Mouse (Mus musculus) ES-E14 (cell line): ENCODE measurements at regions not wholly inside any gene's neighbourhood (a gene's known extent, or its start where the extent isn't known, plus 50 kb on each side); places are given as distances from the start of the nearest gene placed in this dataset.

Experiments used
- DNase-seq: peaks from one replicate; pipeline ENCODE4 v3.0.0-alpha.2; 2013; ENCODE audit warnings: low read depth, low spot score
- H3K27ac ChIP-seq: 2 replicates; pipeline ENCODE4 v1.5.1; 2012; ENCODE audit warnings: low read depth, mild to moderate bottlenecking, low read length, moderate library complexity, mixed read lengths; ENCODE audit not compliant: poor library complexity, insufficient read depth, severe bottlenecking
- H3K36me3 ChIP-seq: 2 replicates; pipeline ENCODE4 v1.6.1; 2012; ENCODE audit warnings: mild to moderate bottlenecking, low read length, moderate library complexity, mixed read lengths; ENCODE audit not compliant: control insufficient read depth, poor library complexity, insufficient read depth, severe bottlenecking
- H3K4me1 ChIP-seq, 2 experiments: fragments of 150-350 bp in 1 of 2; sonication (generic) in 1 of 2; 2 replicates each; pipeline ENCODE4 v1.6.1; 2012; ENCODE audit warnings: low read length in 2 of 2, mild to moderate bottlenecking in 1 of 2, mixed read lengths in 1 of 2; ENCODE audit not compliant: control insufficient read depth in 2 of 2, insufficient read depth in 2 of 2, poor library complexity in 1 of 2
- H3K4me3 ChIP-seq, 2 experiments: fragments of 150-350 bp in 1 of 2; sonication (generic) in 1 of 2; 2 replicates each; pipeline ENCODE4 v1.5.1; 2012; ENCODE audit warnings: low read length in 2 of 2, low read depth in 1 of 2, mild to moderate bottlenecking in 1 of 2, mixed read lengths in 1 of 2; ENCODE audit not compliant: insufficient read depth in 1 of 2, poor library complexity in 1 of 2, severe bottlenecking in 1 of 2
- H3K9ac ChIP-seq: 2 replicates; pipeline ENCODE4 v1.6.1; 2012; ENCODE audit warnings: low read depth, mild to moderate bottlenecking, low read length, mixed read lengths; ENCODE audit not compliant: poor library complexity, insufficient read depth, severe bottlenecking
- H3K9me3 ChIP-seq: fragments of 150-350 bp; sonication (generic); 2 replicates; pipeline ENCODE4 v1.6.1; 2012; ENCODE audit warnings: low read depth, mild to moderate bottlenecking, low read length; ENCODE audit not compliant: control insufficient read depth, insufficient read depth
- MAFK ChIP-seq: IDR thresholded peaks from 2 replicates; pipeline ENCODE4 v1.6.1; 2014; ENCODE audit warnings: mild to moderate bottlenecking, low read depth, low read length, inconsistent platforms; ENCODE audit not compliant: insufficient read depth
- ZC3H11A ChIP-seq: IDR thresholded peaks from 2 replicates; pipeline ENCODE4 v1.6.1; 2012; ENCODE audit warnings: low read depth, mild to moderate bottlenecking, inconsistent platforms, low read length, borderline replicate concordance
- in situ Hi-C, 2 experiments: fragments of 600-800 bp; cut with MboI; formaldehyde crosslinking; loops; one replicate each; pipeline ENCODE4 v1.15.1; 2025; ENCODE audit warnings: low sequenced_read_pairs in 2 of 2, inconsistent platforms in 1 of 2; ENCODE audit not compliant: unreplicated experiment in 2 of 2

GRCm38 (mm10) chr1:102378613-102379012 lies 2389.7 kb upstream of the Cdh20 start:
- in situ Hi-C loops: no loop called here

More at GRCm38 (mm10) chr1:102378613-102379012, 2389.7 kb upstream of the Cdh20 start:
- Histone ChIP-seq H3K4me3 (no peak overlapping the region), H3K9me3 (no peaks in the 10 kb centered on the region), H3K36me3 (no peaks in the 10 kb centered on the region), H3K9ac (no peak overlapping the region), H3K27ac (no peak overlapping the region), H3K4me1 (no peaks in the 10 kb centered on the region)
- TF ChIP-seq ZC3H11A (peak; percentile 61; the same call in 1 of the 2 replicates), MAFK (no peak)
- peak; percentile 48 for DNase-seq
